Mouse (Mus musculus) forebrain, embryonic 11.5 days (tissue): ENCODE results near the gene Pphln1. TPM values are rescaled to one million over a fixed set of nuclear protein-coding genes. Genes with fewer than 3 reads are reported as not detected.

ENCODE experiments used
- ATAC-seq: fragments of 200-750 bp; cut with Nextera tagmentation; replicated peaks from 2 replicates; pipeline ENCODE4 v1.8.0; 2017; ENCODE audit warnings: moderate TSS enrichment; ENCODE audit not compliant: low FRiP score
- DNase-seq: peaks from one replicate; pipeline ENCODE4 v3.0.0-alpha.2; 2017; ENCODE audit warnings: low spot score
- H3K27ac ChIP-seq: fragments of 300-500 bp; sonication (generic); 2 replicates; pipeline ENCODE4 v1.5.1; 2014; ENCODE audit warnings: low read depth, low read length
- H3K27me3 ChIP-seq: fragments of 300-500 bp; sonication (generic); 2 replicates; pipeline ENCODE4 v1.6.1; 2014; ENCODE audit warnings: mild to moderate bottlenecking, low read length, mixed read lengths; ENCODE audit not compliant: control insufficient read depth, insufficient read depth
- H3K36me3 ChIP-seq: fragments of 300-500 bp; sonication (generic); 2 replicates; pipeline ENCODE4 v1.6.1; 2014; ENCODE audit warnings: mild to moderate bottlenecking, low read length, moderate library complexity, mixed read lengths; ENCODE audit not compliant: control insufficient read depth, insufficient read depth
- H3K4me1 ChIP-seq: fragments of 300-500 bp; sonication (generic); replicated peaks from 2 replicates; pipeline ENCODE4 v1.6.1; 2014; ENCODE audit warnings: low read length, mixed read lengths; ENCODE audit not compliant: control insufficient read depth, insufficient read depth
- H3K4me2 ChIP-seq: fragments of 300-500 bp; sonication (generic); 2 replicates; pipeline ENCODE4 v1.6.1; 2014; ENCODE audit warnings: low read depth, mild to moderate bottlenecking, low read length, moderate library complexity, mixed read lengths; ENCODE audit not compliant: severe bottlenecking
- H3K4me3 ChIP-seq: fragments of 300-500 bp; sonication (generic); 2 replicates; pipeline ENCODE4 v1.5.1; 2014; ENCODE audit warnings: low read depth, low read length
- H3K9ac ChIP-seq: fragments of 300-500 bp; sonication (generic); 2 replicates; pipeline ENCODE4 v1.6.1; 2014; ENCODE audit warnings: low read length
- H3K9me3 ChIP-seq: fragments of 300-500 bp; sonication (generic); 2 replicates; pipeline ENCODE4 v1.6.1; 2016; ENCODE audit warnings: low read length, mixed read lengths; ENCODE audit not compliant: control insufficient read depth
- WGBS: fragments of 180-500 bp; shearing (Covaris S2); extraction: QIAGEN DNeasy Blood & Tissue Kit; methylation state at CpG from one replicate; pipeline ENCODE4 v1.1.7; 2014; 5-methylcytosine and 5-hydroxymethylcytosine counted together
- polyA plus RNA-seq: library from polyadenylated mRNA; unstranded; fragments of >200 nt; fragmentation: Nextera tagmentation; extraction: Ambion mirVana; gene quantifications from 2 replicates; pipeline ENCODE4 v1.2.1, GENCODE M21; 2014

Gene Pphln1
- polyA plus RNA-seq, 1 experiment from 2014 or later = 79.9 TPM

DNA sequence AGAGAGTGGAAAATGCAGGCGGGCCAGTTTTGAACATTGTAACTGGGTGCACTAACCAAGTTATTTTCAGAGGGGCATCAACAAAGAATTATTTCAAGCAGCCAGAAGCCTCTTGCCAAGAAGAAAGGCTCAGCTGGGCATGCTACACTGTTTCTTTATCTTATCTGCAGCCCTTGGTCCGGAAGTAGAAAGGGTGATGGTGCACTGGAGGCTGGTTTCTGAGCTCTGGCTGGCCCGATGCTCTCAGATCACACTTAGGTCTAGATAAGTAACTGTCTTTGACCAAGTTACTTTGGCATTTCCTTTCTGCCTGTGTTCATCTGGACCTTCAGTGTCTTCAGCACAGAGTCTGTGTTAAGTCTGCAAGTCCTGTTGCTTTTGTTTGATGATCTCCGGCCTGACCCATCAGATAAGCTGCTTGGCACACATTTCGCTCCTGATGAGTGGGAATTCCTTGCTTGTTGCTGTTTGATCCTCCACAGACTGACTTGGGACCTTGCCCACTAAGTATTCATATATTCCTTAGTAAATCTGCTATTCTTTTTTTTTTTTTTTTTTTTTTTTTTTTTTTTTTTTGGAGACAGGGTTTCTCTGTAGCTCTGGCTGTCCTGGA is 127.3 kb downstream of the Pphln1 start:
- Histone ChIP-seq H3K27me3 (peaks cover 9% of the 10 kb centered on the region; the same call in 1 of the 2 replicates), H3K27ac (no peak overlapping the region), H3K9ac (no peak overlapping the region), H3K4me2 (no peak overlapping the region), H3K4me3 (no peak overlapping the region), H3K4me1 (no peaks in the 10 kb centered on the region), H3K36me3 (no peaks in the 10 kb centered on the region), H3K9me3 (no peaks in the 10 kb centered on the region)
- no peak for DNase-seq
- 88% methylated on average over 5 of the region's 5 CpGs for WGBS
- no peak for ATAC-seq

DNA sequence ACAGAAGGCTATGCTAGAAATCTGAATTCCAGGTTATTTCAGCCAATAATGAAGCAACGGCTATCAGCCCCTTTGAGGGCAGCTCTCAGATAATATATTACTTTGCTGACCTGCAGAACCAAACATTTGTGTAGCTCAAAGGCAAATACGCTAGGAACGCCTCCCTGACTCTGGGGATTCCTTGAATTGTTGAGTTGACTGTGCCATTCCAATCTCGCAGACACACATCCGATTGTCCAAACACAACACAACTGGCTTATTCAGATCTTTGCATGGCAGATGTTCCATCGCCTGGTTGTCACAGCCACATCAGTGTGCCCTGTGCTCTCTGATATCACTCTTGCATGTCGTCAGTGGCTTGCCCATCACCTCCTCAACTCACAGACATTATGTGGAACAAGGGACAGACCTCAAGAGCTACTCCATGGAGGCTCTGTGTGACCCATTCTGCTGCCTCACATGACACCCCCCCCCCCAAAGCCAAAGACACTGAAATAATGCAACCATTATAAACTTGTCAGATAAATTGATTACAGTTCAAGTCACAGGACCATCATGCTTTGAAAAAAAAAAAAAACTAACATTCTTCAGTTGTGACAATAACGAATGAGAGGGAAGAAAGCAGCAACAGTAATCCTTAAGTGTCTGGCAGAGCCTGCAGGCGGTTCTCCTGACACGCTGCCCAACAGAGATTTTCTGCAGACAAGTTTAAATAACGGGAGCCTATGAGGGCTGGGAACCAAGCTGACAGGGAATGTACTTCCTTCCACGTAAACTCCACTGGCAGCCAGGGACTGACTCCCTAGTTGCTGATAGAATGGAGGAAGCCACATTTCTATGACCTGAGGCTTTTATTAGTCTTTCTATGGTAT is 131.9 kb downstream of the Pphln1 start:
- H3K4me3 ChIP-seq = no peak overlapping the region
- H3K27me3 ChIP-seq = no peaks in the 10 kb centered on the region
- DNase-seq (no peak), ATAC-seq (no peak)
- H3K9ac ChIP-seq = no peak overlapping the region
- no peaks in the 10 kb centered on the region for H3K9me3 ChIP-seq
- no peak overlapping the region for H3K4me2 ChIP-seq
- 72% methylated on average over 12 of the region's 12 CpGs for WGBS
- H3K4me1 ChIP-seq = no peaks in the 10 kb centered on the region
- H3K27ac ChIP-seq = no peak overlapping the region
- no peaks in the 10 kb centered on the region for H3K36me3 ChIP-seq

DNA sequence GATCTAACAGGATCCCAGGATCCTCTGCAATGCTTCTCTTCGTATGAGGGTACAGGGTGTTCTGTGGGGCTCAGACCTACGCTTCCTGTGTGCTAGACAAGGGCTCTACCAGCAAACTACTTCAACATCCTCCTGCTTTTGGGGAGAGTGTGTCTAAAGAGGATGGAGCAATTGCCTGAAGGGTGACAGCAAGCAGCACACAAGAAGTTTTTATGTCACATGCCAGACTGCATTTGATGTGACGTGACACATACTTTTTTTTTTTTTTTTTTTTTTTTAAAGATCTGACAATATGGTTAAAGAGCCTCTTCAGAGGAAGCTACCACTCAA is 132.5 kb downstream of the Pphln1 start:
- ATAC-seq = no peak
- 82% methylated on average over 3 of the region's 3 CpGs for WGBS
- no peaks in the 10 kb centered on the region for H3K27me3 ChIP-seq

DNA sequence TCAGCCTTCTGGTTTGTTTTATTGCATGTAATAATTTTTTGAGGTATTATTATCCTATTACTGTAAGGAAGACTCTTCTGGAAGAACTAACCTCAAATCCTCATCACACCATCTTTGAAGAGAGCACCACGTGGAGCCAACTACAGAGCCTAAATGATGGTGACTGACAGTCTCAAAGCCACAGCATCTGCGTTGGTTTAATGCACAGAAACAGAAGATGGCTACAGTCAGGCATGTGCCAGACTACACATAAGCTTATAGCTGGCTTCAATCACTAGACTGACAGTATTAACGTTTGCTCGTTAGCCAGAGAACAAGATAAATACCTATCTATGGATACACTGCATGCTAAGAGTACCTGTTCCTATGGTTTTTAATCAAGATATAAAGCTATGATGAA is 138.0 kb downstream of the Pphln1 start:
- ATAC-seq (no peak), DNase-seq (no peak)
- H3K4me2 ChIP-seq = no peak overlapping the region
- no peaks in the 10 kb centered on the region for H3K4me1 ChIP-seq
- H3K36me3 ChIP-seq = no peaks in the 10 kb centered on the region
- no peak overlapping the region for H3K4me3 ChIP-seq
- no peaks in the 10 kb centered on the region for H3K27me3 ChIP-seq
- H3K9me3 ChIP-seq = no peaks in the 10 kb centered on the region
- no peak overlapping the region for H3K9ac ChIP-seq
- H3K27ac ChIP-seq = no peak overlapping the region
- WGBS = 81% methylated on average over 4 of the region's 4 CpGs

More for the DNA sequence above, 132.5 kb downstream of the Pphln1 start:
- H3K36me3 ChIP-seq = no peaks in the 10 kb centered on the region
- no peak overlapping the region for H3K9ac ChIP-seq
- H3K4me3 ChIP-seq = no peak overlapping the region
- no peak for DNase-seq
- H3K4me1 ChIP-seq = no peaks in the 10 kb centered on the region
- H3K4me2 ChIP-seq = no peak overlapping the region
- H3K27ac ChIP-seq = no peak overlapping the region
- H3K9me3 ChIP-seq = no peaks in the 10 kb centered on the region

DNA sequence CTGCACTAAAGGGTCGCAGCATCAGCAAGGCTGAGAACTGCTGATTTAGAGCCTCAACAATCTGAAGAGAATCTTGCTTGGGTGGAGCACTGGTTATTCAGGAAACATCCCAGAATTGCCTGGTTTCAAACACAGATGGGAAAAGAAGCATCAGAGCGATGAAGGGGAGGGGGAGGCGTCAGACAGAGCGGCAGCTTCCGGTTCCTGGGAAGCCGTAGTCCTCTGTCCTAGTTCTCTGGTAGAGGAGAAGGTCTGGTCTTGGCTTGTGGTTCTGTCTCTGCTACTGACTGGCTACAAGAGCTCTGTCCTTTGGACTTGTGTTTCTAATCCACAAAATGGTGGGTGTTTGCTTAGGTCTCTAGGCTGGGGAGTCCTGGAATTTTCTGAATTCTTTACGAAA is 139.6 kb downstream of the Pphln1 start:
- Histone ChIP-seq H3K4me1 (no peaks in the 10 kb centered on the region), H3K4me2 (no peak overlapping the region), H3K36me3 (no peaks in the 10 kb centered on the region), H3K27me3 (no peaks in the 10 kb centered on the region), H3K9me3 (no peaks in the 10 kb centered on the region), H3K9ac (no peak overlapping the region), H3K27ac (no peak overlapping the region), H3K4me3 (no peak overlapping the region)
- no peak for ATAC-seq
- DNase-seq = no peak
- 87% methylated on average over 7 of the region's 7 CpGs for WGBS

DNA sequence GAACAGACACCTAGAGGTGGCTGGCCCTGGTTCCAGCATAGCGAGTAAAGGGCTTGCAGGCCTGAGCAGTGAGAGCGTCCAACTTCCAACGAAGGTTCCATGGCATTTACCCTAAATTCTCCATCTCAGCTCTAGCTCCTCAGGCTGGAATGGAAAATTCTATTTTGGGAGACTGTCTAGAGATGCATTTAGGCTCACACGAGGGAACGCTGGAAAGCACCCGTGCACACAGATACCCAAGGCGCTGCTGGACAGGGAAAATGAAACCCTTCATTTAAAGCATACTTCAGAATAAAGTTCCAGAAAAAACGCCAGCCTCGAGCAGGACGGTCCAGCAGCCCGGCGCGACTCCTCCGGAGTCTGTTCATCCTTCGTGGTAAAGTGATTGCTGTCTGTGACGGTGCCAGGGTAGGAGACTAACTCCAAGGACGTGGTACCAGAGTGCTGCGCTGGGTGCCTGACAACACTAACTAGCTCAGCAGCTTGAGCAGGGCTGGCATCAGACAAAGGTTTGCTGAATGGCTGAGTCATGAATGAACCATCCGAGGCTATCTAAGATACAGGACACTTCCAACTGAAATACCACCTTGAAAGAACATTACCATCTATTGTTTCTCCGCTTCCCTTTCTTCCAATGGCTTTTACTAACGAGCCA is 140.5 kb downstream of the Pphln1 start:
- H3K4me3 ChIP-seq = no peak overlapping the region
- ATAC-seq (no peak), DNase-seq (no peak)
- H3K36me3 ChIP-seq = no peaks in the 10 kb centered on the region
- H3K9ac ChIP-seq = no peak overlapping the region
- no peak overlapping the region for H3K27ac ChIP-seq
- no peaks in the 10 kb centered on the region for H3K9me3 ChIP-seq
- WGBS = 79% methylated on average over 21 of the region's 21 CpGs
- H3K27me3 ChIP-seq = no peaks in the 10 kb centered on the region
- H3K4me1 ChIP-seq = no peaks in the 10 kb centered on the region
- H3K4me2 ChIP-seq = no peak overlapping the region

DNA sequence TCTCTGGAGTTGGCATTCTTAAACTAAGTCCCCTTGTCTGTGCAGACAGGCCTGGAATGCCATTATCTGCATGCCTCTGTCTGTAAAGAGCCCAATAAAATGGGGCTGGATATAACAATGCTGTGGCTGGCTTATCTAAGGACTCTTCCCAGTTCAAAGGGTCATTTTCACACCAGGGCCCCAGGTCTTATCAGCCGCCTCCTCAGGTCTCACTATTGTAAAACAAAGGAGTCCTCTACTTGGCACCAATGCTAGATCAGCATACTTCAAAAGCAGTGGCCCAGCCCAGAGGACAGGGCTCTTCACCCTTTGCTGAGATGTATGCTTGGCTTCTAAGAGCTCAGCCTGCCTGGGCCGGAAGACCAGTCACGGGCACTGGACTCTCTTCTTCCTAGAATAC is 141.3 kb downstream of the Pphln1 start:
- no peak overlapping the region for H3K4me3 ChIP-seq
- H3K27ac ChIP-seq = no peak overlapping the region
- no peak overlapping the region for H3K9ac ChIP-seq
- 65% methylated on average over 3 of the region's 3 CpGs for WGBS
- H3K4me1 ChIP-seq = no peaks in the 10 kb centered on the region
- no peaks in the 10 kb centered on the region for H3K27me3 ChIP-seq
- no peaks in the 10 kb centered on the region for H3K9me3 ChIP-seq
- no peak overlapping the region for H3K4me2 ChIP-seq
- H3K36me3 ChIP-seq = no peaks in the 10 kb centered on the region
- no peak for ATAC-seq
- no peak for DNase-seq
